Mouse (Mus musculus): ENCODE results near the gene Gtf2e1.

DNA sequence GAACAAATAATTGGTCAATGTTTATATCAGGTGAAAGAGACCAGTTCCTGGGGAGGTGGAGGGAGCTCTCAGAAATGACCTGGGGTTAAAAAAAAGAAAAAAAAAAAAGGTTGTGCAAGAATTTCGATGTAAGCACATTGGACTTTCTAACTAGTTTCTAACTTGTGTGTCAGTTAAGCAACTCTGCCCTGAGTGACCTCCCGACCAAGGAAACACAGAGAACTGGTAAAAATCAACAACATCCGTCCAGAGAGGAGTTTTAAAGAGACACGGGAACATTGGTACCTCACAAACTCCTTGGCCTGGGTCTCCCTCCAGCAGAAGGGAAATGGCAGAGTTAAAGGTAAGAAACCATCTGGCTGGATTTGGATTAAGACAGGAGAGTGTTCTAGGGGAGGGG lies 40.4 kb upstream of the Gtf2e1 start, which contains the start of gene Hgd:
- TF ChIP-seq UBTF (IDR thresholded peaks at IDR 0.05; ENCODE audit: low read depth, low read length) (no peak), HCFC1 (IDR thresholded peaks at IDR 0.05; ENCODE audit: low read depth, low read length) (no peak), POLR2A (IDR thresholded peaks at IDR 0.05; ENCODE audit: low read depth, low read length) (no peak), CTCF (conservative IDR thresholded peaks at IDR 0.05 in 1 of 2, IDR thresholded peaks at IDR 0.05 in 1 of 2; ENCODE audit: low read depth in 2 of 2, low read length in 2 of 2) (no peak), E2F4 (IDR thresholded peaks at IDR 0.05; ENCODE audit: insufficient replicate concordance, low read depth, low read length) (no peak)
